Mouse (Mus musculus) ovary, postnatal 36 days (tissue): Measurements from ENCODE around the gene Rnf43.

Experiments used
- DNase-seq: peaks from one replicate; pipeline ENCODE4 v3.0.0; 2022; ENCODE audit warnings: low spot score, mixed read lengths

The Rnf43 gene

DNA sequence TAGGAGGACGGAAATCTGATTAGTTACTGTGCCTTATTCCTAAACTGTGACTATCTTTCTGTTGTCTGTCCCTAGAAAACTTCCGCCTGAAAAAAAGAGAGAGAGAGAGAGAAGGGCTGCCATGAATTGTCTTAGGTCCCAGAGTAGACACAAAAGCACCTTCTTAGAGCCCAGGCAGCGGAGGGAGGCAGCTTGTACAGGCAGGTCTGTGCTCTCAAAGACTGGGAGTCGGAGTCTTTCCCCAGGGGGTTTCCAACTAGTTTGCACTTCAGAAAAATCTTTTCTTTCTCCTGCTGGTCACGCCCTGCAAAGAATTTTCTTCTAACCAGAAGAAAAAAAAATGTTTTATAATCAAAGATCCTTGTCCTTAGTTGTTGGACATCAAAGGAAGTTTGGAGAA is 15.2 kb downstream of the Rnf43 start:
- no peak for DNase-seq

DNA sequence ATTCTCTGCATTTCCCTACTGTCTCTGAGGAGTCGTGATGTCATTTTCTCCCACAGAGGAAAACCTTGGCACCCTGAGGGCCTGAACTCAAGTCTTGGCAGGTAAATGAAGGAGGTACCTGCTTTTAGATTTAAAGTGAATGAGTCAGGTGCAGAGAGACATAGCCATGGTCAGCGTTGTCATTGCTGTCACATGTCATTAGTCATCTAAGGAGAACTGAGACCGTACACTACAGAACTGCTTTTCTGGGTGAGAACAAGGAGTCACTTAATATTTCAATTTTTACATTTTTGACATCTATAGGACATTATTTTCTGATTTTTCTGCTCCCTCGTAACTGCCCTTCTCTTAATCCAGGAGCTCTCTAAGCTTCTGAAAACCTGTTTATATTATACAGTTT is 16.0 kb downstream of the Rnf43 start:
- DNase-seq, result no peak

DNA sequence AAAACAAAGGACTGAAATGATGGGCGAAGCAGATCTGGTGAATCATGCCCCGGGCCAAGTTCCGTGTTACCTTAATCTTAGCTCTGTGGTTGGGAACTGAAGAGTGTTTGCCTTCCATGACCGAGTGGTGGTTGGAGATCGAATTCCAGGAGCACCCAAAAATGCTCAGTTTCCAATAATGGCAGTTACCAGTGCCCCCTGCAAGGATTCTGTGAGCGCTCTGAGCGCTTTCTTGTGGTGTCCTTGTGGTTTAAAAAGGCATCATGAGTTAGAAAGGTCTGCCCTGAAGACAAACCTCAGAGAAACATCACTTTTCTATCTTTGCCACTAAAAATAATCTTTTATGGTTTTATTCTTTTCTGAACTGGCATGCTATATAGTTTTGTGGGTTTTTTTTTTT is 16.5 kb downstream of the Rnf43 start:
- DNase-seq, result no peak

DNA sequence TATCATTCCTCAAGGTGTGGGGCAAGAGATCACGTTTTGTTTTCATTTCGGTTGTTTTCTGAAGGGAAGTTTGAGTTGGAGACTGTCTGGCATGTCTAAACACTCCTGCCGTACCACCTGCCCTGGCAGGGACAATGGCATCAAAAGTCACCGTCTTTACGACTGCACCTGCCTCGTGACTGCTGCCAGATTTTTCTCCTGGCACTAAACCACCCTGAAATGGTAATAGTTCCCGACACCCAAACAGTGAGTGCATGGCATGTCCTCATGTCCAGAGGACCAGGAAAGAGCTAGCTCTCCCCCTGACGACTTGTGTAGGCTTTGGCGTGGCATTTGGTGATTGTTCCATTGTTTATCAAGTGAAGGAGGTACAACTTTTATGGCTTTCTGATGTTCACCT is 18.3 kb downstream of the Rnf43 start:
- DNase-seq, result no peak

DNA sequence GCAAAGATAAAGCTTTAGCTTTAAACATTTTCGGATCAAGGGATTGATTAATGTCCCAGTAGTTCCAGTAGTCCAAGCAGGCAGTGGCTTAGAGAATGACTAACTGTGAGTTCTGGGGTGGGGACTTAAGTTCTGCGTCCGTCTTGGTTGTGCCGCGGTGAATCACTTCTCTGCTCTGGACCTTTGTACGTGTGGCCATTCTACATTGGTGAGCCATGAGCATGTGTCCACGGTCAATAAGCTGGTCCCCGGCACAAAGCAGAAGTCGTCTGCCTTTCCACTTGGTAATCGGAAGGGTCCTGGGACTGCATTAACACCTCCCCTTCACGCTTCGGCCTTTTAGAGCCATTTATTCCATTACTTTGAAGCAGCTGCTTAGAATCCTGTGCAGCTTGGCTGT is 19.6 kb downstream of the Rnf43 start:
- DNase-seq, result no peak

DNA sequence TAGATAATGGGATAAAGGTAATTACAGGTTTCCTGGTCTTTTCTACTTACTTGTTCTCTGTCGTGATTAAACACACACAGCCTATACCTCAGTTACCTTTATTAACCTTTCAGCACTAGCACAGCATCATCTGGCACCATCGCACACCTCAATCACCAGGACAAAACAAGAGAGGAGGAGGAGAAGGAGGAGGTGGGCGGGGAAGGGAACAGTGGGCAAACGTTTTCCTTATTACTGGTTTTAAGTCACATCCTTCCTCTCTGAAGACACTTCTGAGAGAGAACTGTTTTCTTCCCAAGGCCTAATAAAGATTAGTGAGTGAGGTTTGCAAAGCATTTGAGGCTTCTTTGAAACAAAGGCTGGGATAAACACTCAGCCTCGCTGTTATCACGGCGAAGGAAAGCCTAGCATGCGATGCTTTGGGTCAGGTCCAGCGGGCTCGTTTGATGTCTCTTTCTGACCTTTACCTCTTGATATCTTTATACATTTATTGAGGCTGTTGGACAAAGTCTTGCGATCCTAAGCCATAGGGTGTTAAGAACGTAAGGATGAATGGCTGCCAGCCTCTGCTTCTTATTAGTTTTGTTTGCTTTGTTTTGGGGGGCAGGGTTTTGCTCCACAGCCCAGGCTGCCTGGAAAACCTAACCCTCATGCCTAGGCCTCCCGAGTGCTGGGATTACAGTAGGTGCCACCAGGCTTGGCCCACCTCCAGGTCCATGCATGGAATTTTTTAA is 20.5 kb downstream of the Rnf43 start:
- DNase-seq, result no peak

DNA sequence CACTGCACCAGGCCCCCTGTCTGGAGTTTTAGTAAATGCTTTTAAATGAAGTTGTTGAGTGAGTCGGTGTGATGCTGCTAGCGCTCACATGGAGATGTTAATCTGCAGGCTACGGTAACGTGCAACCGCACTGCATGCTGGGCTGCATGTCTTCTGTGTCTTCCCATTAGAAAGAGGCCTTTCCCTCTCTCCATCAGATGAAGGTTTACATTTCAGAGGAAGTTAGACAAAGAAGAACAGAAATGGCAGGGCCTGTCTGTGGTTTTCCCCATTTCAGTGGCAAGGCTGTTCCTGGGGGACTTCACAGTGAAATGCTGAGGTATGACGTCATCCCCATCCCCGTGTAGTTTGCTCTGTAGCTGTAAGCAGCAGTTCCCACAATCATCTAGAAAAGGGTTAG is 23.9 kb downstream of the Rnf43 start:
- no peak for DNase-seq

DNA sequence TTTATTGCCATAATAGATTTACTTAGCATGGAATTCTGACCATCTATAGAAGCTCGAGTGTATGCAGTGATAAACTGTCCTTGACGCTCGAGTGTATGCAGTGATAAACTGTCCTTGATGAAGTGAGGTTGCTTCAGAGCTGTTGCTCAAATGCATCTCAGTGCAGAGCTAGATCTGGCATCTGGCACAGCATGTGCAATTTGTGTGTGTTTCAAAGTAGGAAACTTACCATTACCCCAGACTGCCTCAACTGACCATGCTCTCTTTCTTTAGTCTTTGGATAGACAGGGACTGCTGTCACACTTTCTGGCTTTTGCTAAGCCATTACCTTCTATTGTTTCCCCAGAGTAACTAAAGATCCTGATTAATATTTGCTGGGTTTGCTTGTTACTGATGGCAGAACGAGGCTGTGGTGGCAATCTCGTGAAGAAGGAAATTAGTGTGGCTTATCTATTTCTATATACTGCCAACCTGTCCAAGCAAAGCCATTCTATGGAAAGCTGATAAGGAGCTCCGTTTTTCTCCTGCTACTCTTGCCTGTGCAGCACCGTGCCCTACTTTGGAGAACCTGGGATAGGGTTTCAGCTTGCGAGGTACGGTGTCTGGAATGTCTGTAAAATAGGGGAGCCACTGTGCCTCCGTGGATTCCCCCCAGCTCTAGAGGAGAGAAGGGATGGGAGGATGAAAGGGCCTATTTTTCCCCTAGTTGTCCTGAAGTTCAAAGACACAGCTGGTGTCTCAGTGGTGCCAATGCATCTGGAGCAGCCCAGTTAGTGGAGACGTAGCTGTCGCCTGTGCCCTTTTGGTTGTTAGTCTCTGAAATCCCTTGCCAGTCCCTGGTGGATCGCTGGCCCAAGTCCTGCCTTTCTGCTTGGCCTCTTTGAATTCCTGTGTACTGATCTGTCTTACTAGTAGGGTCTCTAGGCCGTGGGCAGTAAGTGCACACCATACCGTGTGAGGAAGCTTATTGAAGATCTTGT is 25.0 kb downstream of the Rnf43 start:
- DNase-seq, result no peak

DNA sequence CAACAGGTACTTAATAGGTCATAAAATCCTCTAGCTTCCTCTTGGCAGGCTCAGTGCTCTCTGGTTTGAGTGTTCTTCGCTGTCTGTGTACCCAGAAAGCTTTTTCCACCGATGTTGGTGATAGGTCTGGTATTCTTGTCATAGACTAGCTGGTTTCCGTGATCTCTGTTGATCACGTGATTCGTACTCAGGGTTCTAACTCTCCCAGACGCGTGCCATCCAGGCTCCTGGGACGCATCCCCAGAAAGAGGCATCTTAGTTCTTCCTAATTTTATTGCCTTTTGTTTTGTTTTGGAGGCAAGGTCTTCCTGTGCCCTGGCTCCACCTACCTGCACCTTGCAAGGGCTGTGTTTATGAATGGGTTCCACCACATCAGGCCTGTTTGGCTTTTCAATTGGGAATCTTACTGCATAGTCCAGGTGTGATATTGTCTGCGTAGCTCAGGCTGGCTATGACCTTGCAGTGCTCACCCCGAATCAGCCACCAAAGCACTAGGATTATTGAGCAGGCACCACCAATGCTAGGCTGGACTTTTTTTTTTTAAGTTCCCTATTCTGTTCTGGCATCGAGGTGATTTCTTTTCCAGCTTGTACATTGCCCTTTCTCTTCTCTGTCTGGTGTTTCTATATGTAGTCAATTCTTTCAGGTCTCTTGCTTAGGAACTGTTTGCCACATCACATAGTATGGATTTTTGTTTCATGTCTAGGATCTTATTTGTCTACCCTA is 26.1 kb downstream of the Rnf43 start:
- DNase-seq, result no peak

DNA sequence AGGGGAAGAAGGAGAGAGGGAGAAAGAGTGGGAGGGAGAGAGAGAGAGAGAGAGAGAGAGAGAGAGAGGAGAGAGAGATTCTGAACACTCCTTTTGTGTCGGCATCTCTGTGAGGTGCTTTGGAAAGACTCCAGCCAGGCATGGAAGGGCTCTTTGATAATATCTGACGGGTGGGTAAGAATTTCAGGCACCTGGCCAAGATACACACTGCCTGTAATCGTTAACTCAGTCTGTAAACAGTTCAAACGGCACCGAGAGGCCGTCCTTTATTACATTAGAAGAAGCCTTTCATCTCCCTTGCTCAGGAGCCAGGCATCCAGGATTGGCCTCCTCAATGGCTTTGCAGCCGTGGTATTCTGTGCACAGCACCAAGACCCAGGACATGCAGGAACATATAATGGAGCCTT is 26.9 kb downstream of the Rnf43 start:
- DNase-seq, result peak; percentile 21

DNA sequence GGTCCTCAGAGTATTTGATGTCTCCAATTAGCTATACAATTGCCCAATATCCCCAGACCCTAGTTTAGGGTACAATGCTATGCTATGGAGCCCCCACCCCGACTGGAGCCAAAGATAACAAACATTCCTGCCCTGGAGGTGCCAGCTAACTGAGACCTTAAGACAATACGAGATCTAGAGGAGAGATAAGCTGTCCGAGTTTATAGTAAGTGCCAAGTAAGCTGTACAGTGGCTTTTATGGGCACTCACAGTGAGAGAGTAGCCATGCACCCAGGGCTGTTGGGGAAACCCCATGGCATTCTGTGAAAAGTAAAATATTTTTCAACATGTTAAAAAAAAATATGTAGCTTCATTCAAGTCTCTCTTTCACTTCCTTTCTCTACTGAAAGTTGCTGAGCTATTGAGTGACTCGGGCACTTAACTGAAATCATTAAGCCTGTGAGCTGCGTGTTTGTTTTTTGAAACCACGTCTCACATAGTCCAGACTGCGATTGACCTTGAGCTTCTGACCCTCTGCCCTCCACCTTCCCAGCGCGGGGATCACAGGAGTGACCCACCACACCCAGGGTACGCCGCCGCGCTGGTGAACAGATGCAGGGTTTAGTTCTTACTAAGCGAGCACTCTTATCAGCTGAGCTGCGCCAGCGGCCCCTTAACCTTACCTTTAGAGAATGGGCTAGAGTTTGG is 27.7 kb downstream of the Rnf43 start:
- no peak for DNase-seq

DNA sequence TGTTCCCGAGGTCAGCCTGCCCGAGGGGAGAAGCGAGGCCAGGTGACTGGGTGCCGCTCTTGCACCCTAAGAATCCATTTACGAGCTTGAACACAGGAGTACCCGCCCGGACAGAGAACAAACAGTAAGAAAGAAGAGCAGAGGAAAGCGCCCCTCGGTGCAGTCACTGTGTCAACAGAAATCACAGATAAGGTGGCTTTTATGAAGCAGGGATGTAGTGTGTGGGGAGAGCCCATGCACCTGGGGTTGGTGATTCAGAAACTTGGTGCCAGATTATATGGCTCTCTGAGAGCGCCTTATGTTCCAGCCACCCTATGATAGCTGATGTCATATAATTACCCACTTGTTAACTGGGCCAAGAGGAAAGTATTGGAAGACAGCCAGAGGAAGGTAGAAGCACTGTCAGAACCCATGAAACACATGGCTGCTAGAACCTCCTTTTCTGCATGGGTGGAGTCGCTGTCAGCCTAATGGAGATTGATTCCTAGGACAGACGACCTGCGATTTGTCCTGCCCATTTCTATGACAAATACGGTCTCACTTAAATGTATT is 34.7 kb downstream of the Rnf43 start:
- DNase-seq, result no peak

DNA sequence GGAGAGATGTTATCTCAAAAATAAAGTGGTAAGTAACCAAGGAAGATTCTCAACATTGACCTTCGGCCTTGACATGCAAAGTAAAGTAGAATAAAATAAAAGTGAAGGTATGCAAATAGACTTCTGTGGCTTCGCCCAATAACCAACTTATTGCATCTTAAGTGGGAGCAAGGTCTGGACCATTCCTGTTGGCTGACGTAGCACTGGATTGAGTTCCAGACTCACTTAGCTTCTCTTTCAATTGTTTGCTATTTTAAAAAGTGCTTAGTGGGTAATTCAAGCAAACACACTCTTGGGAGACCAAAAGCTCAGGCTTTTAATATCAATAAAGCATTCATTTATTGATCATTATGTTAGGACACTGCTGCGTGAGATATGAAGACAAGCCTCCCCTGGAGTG is 35.6 kb downstream of the Rnf43 start:
- DNase-seq, result no peak

DNA sequence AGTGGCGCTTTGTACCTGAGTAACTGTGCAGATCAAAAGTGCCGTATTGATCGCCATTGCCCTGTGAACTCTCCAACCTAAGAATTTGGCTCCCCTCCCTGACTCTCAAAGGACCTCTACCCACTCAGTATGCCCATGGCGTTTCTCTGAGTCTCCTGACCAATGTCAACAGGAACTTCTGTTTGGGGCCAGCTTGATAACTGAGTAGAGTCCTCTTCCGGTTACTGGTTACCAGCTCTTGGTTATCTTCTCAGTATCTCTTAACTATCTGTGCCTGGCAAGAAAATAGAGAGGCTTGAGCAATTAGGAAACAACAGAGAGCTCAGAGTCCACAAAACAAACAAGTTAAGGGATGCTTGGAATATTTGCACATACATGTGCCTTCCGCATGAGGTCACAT is 38.6 kb downstream of the Rnf43 start:
- DNase-seq, result no peak

DNA sequence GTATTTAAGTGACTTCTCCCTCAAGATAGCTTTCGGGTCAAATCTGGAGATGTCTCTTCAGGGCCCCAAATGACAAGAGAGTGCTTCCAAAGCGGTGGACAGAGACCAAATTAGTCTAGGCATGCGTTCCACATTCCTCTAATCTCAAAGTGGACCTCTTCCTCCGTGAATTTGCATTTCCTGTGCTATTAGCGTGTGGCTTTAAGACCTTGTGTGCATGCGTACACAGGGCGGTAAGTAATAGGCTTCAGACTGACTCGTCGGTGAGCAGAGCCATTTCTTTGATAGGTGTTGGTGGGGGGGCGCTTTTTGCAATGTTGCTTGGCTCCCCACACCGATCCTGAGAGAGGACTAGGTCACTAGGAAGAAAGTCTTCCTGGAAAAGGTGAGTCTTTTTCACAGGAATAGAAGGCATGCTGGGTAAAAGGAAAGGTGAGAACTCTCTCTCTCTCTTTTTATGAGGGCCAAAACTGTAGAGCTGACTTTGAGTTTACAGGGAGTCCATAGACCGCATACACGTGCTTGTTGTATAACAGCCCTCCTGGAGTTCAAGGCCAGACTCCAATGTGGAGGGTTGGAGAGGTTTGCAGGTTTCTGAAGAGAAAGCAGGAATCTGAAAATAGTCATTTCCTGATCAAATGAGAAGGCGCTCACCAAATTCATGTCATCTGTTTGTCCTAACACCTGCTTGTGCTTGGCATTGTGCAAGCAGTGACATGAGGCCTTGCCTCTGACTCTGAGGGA is 39.5 kb downstream of the Rnf43 start:
- DNase-seq, result no peak

DNA sequence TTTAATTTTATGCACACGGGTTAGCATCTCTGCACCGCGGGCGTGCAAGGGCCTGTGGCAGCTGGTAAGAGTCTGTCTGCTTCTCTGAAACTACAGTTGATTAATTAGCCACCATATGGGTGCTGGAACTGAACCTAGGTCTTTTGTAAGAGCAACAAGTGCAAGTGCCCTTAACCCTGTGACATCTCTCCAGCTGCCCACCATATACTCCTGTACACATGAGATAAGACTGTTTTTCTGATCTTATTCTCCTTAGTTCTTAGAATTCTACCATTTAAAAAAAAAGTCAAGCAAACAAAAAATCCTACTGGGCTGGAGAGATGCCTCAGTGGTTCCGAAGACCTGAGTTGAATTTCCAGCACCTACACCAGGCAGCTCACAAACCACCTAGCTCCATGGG is 41.1 kb downstream of the Rnf43 start:
- no peak for DNase-seq

DNA sequence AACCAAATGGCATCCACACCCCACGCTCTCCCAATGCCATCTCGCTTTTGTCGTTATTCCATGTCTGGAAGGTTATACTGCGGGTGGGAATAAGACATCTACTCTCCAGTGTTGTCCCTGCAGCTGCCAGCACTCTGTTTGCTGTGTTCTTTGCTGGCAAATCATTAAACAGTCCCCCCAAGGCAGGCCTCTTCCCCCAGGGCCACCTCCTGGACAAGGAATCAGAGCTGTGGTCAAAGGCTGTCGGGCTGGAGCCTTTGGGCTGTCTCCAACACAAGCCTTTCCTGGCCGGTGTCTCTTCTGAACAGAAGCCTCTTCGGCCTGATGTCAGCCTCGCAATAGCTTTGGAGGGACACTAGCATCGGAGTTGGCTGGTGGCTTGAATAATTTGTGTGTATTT is 41.8 kb downstream of the Rnf43 start:
- no peak for DNase-seq

DNA sequence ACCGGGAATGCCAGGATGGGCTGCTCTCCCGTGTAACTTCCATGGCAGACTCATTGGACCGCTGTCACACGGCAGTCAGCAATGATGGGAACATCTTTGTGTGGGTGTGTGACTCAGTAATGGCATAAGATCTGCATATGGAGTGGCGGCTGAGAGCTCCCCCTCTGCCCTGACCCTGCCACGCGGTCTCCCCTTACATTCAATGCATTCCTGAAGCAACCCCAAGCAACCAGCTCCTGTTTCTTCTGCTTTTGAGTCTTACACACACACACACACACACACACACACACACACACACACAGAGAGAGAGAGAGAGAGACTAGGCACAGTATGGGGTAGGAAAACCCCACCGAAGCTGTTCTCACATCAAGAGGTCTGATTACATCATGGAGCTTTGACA is 45.0 kb downstream of the Rnf43 start:
- no peak for DNase-seq

DNA sequence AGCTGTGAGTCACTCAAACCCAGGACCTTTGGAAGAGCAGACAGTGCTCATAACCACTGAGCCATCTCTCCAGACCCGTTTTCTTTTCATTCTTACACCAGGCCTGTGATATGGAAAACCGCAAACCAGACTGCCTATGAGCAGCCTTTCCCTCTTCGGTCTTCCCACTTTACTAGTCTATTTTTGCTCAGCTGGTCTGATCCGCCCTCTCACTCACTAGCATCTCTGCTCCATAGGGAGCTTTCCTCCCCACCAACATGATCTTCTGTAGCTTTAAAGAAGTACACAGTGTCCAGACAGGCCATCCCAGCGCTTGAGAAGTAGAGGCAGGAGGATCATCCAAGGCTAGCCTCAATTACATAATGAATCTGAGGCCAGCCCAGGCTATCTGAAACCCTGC is 46.5 kb downstream of the Rnf43 start:
- no peak for DNase-seq

DNA sequence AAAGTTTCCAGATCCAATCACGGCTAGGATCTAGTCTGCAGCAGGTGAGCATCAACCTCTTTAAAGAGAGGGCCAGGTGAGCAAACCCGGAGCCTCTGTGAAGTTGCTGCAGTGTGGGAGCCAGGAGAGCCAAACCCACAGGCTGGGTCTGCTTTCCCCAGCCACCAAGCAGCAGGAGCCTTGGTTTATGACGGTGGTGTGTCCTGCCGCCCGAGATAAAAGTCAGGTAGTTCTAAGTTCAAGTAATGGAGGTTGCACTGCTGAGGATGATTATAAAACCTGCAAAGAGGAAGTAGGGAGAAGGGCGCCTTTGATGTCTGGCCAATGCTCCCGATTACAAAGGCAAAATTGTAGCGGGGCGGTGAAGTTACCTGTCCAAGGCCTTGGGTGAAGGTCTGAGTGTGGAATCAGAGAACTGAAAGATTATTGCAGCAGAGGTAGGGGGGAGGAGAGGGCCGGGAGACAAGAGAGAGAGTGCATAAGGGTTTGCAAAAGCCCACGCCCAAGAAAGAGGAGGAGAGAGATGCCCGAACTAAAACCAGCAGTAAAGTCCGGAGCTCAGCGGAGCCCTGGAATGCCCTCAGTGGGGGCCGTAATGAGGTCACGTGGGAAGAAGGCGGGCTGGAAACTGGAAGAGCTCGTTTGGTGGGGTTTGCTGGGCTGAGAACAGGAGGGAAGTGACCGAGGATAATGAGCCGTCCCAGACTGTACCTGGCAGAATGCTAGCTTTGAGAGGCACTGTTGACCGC is 47.2 kb downstream of the Rnf43 start:
- DNase-seq, result peak; percentile 51
